Mouse (Mus musculus): ENCODE results near the gene Traf1. TPM values are rescaled to one million over a fixed set of nuclear protein-coding genes. Genes with fewer than 3 reads are reported as not detected.

Traf1 gene
- polyA plus RNA-seq, 1 experiment from 2014 or later: 4.4 TPM

GRCm38 (mm10) chr2:34953547-34954116, 7.9 kb downstream of the Traf1 start:
- Histone ChIP-seq H3K4me3 (ENCODE audit: low read depth, low read length) (no peak overlapping the region), H3K27ac (ENCODE audit: low read depth, low read length) (no peak overlapping the region), H3K4me1 (ENCODE audit: control insufficient read depth, insufficient read depth, low read length) (no peaks in the 10 kb centered on the region), H3K36me3 (ENCODE audit: control insufficient read depth, insufficient read depth, low read length) (no peaks in the 10 kb centered on the region), H3K27me3 (ENCODE audit: control insufficient read depth, insufficient read depth, low read length) (no peaks in the 10 kb centered on the region), H3K9me3 (ENCODE audit: control insufficient read depth, low read length) (no peaks in the 10 kb centered on the region), H3K9ac (replicated peaks; ENCODE audit: low read depth, low read length) (no peak overlapping the region), H3K4me2 (ENCODE audit: low read depth, low read length) (no peak overlapping the region)
- 90% methylated on average over 2 of the region's 2 CpGs for WGBS
- ATAC-seq (ENCODE audit: low read depth): no peak

GRCm38 (mm10) chr2:34953018-34953417, 8.6 kb downstream of the Traf1 start:
- WGBS: 85% methylated on average over 4 of the region's 4 CpGs
- no peaks in the 10 kb centered on the region for H3K4me1 ChIP-seq (ENCODE audit: control insufficient read depth, insufficient read depth, low read length)
- no peak overlapping the region for H3K9ac ChIP-seq (replicated peaks; ENCODE audit: low read depth, low read length)
- no peak overlapping the region for H3K27ac ChIP-seq (ENCODE audit: low read depth, low read length)
- H3K36me3 ChIP-seq (ENCODE audit: control insufficient read depth, insufficient read depth, low read length): no peaks in the 10 kb centered on the region
- no peaks in the 10 kb centered on the region for H3K9me3 ChIP-seq (ENCODE audit: control insufficient read depth, low read length)
- ATAC-seq (ENCODE audit: low read depth): no peak
- no peaks in the 10 kb centered on the region for H3K27me3 ChIP-seq (ENCODE audit: control insufficient read depth, insufficient read depth, low read length)
- H3K4me3 ChIP-seq (ENCODE audit: low read depth, low read length): no peak overlapping the region
- H3K4me2 ChIP-seq (ENCODE audit: low read depth, low read length): no peak overlapping the region

- no peak for ATAC-seq (ENCODE audit: low read depth)
- H3K9ac ChIP-seq (replicated peaks; ENCODE audit: low read depth, low read length): no peak overlapping the region
- no peaks in the 10 kb centered on the region for H3K36me3 ChIP-seq (ENCODE audit: control insufficient read depth, insufficient read depth, low read length)
- no peaks in the 10 kb centered on the region for H3K4me1 ChIP-seq (ENCODE audit: control insufficient read depth, insufficient read depth, low read length)
- H3K27ac ChIP-seq (ENCODE audit: low read depth, low read length): no peak overlapping the region
- H3K4me3 ChIP-seq (ENCODE audit: low read depth, low read length): no peak overlapping the region
- H3K4me2 ChIP-seq (ENCODE audit: low read depth, low read length): no peak overlapping the region
- H3K27me3 ChIP-seq (ENCODE audit: control insufficient read depth, insufficient read depth, low read length): no peaks in the 10 kb centered on the region
- no peaks in the 10 kb centered on the region for H3K9me3 ChIP-seq (ENCODE audit: control insufficient read depth, low read length)
These were observed 10.1 kb downstream of the Traf1 start for GRCm38 (mm10) chr2:34951469-34951868.

DNA sequence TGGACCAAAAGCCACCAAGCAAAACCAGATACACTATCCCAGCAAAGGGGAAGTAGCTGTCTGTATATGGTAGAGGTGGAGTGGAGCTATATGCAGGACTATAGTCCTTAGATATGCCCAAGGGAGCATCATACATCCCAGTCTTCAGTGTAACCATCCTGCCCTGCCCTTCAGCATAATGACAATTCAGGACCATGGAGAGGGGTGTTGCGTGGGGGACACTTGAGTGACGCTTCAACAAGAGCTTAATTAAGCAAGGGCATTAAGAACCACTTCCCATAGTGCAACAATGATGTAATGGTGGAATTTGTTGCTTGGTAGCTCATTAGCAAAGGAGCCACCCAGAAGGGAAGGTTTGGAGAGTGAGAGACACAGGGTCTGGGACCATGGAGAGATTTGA, 12.9 kb downstream of the Traf1 start:
- Histone ChIP-seq H3K4me3 (ENCODE audit: low read depth, low read length) (no peak overlapping the region), H3K4me1 (ENCODE audit: control insufficient read depth, insufficient read depth, low read length) (no peaks in the 10 kb centered on the region), H3K9ac (replicated peaks; ENCODE audit: low read depth, low read length) (no peak overlapping the region), H3K27me3 (ENCODE audit: control insufficient read depth, insufficient read depth, low read length) (no peaks in the 10 kb centered on the region), H3K36me3 (ENCODE audit: control insufficient read depth, insufficient read depth, low read length) (no peaks in the 10 kb centered on the region), H3K4me2 (ENCODE audit: low read depth, low read length) (no peak overlapping the region), H3K27ac (ENCODE audit: low read depth, low read length) (no peak overlapping the region), H3K9me3 (ENCODE audit: control insufficient read depth, low read length) (no peaks in the 10 kb centered on the region)
- WGBS: 52% methylated on average over 2 of the region's 2 CpGs
- no peak for ATAC-seq (ENCODE audit: low read depth)

DNA sequence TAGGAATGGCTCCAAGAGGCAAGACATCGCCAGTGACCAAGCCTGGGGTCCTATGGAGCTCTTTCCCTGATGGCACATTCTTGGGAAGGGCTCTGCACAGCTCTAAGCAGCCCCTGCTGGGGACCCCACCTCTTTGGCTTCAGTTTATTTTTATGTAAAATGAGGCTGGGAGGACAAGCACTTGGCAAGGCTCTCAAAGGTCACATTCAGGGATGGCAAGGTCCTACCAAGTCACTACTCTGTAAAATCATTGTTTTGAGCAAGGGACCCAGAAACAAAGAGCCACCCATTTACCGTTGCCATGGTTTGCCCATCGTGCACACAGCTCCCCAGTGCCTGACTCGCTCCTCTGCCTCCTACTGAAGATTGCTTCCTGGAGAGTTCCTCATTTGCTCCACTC, 15.5 kb downstream of the Traf1 start:
- H3K9ac ChIP-seq (replicated peaks; ENCODE audit: low read depth, low read length): no peak overlapping the region
- H3K4me3 ChIP-seq (ENCODE audit: low read depth, low read length): no peak overlapping the region
- no peak overlapping the region for H3K4me2 ChIP-seq (ENCODE audit: low read depth, low read length)
- ATAC-seq (ENCODE audit: low read depth): no peak
- H3K4me1 ChIP-seq (ENCODE audit: control insufficient read depth, insufficient read depth, low read length): no peaks in the 10 kb centered on the region
- no peaks in the 10 kb centered on the region for H3K27me3 ChIP-seq (ENCODE audit: control insufficient read depth, insufficient read depth, low read length)
- 44% methylated on average over 4 of the region's 4 CpGs for WGBS
- H3K36me3 ChIP-seq (ENCODE audit: control insufficient read depth, insufficient read depth, low read length): no peaks in the 10 kb centered on the region
- H3K9me3 ChIP-seq (ENCODE audit: control insufficient read depth, low read length): no peaks in the 10 kb centered on the region
- H3K27ac ChIP-seq (ENCODE audit: low read depth, low read length): no peak overlapping the region

DNA sequence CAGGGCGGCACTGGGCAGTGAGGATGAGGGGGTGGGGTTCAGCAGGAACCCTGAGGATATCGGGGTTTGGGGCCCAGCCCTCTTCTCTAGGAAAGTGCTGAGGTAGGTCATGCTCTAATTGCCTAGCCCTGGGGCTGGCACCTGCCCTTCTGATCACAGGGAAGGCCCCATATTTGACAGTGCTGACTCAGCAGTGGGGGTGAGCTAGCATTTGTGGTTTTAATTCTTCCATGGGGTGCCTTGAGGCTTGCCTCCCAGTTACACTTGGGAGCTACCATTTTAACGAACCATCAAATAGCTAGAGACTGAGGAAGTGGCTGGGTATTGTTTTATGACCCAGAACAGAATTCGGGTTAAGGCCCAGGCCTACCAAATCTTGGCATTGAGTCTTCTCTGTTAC, 16.0 kb downstream of the Traf1 start:
- Histone ChIP-seq H3K36me3 (ENCODE audit: control insufficient read depth, insufficient read depth, low read length) (no peaks in the 10 kb centered on the region), H3K27me3 (ENCODE audit: control insufficient read depth, insufficient read depth, low read length) (no peaks in the 10 kb centered on the region), H3K9ac (replicated peaks; ENCODE audit: low read depth, low read length) (no peak overlapping the region), H3K4me1 (ENCODE audit: control insufficient read depth, insufficient read depth, low read length) (no peaks in the 10 kb centered on the region), H3K9me3 (ENCODE audit: control insufficient read depth, low read length) (no peaks in the 10 kb centered on the region), H3K4me2 (ENCODE audit: low read depth, low read length) (no peak overlapping the region), H3K27ac (ENCODE audit: low read depth, low read length) (no peak overlapping the region), H3K4me3 (ENCODE audit: low read depth, low read length) (no peak overlapping the region)
- WGBS: 74% methylated on average over 4 of the region's 4 CpGs
- ATAC-seq (ENCODE audit: low read depth): no peak

GRCm38 (mm10) chr2:34944761-34945160, 16.8 kb downstream of the Traf1 start:
- H3K4me3 ChIP-seq (ENCODE audit: low read depth, low read length): no peak overlapping the region
- 41% methylated on average over 8 of the region's 8 CpGs for WGBS
- H3K9me3 ChIP-seq (ENCODE audit: control insufficient read depth, low read length): no peaks in the 10 kb centered on the region
- no peak overlapping the region for H3K27ac ChIP-seq (ENCODE audit: low read depth, low read length)
- H3K36me3 ChIP-seq (ENCODE audit: control insufficient read depth, insufficient read depth, low read length): no peaks in the 10 kb centered on the region
- H3K27me3 ChIP-seq (ENCODE audit: control insufficient read depth, insufficient read depth, low read length): no peaks in the 10 kb centered on the region
- H3K4me1 ChIP-seq (ENCODE audit: control insufficient read depth, insufficient read depth, low read length): no peaks in the 10 kb centered on the region
- no peak for ATAC-seq (ENCODE audit: low read depth)
- no peak overlapping the region for H3K9ac ChIP-seq (replicated peaks; ENCODE audit: low read depth, low read length)
- no peak overlapping the region for H3K4me2 ChIP-seq (ENCODE audit: low read depth, low read length)

GRCm38 (mm10) chr2:34943556-34944120, 17.9 kb downstream of the Traf1 start:
- H3K9me3 ChIP-seq (ENCODE audit: control insufficient read depth, low read length): no peaks in the 10 kb centered on the region
- H3K4me3 ChIP-seq (ENCODE audit: low read depth, low read length): no peak overlapping the region
- H3K9ac ChIP-seq (replicated peaks; ENCODE audit: low read depth, low read length): no peak overlapping the region
- ATAC-seq (ENCODE audit: low read depth): no peak
- WGBS: 86% methylated on average over 13 of the region's 13 CpGs
- H3K27me3 ChIP-seq (ENCODE audit: control insufficient read depth, insufficient read depth, low read length): no peaks in the 10 kb centered on the region
- no peak overlapping the region for H3K27ac ChIP-seq (ENCODE audit: low read depth, low read length)
- H3K4me1 ChIP-seq (ENCODE audit: control insufficient read depth, insufficient read depth, low read length): no peaks in the 10 kb centered on the region
- H3K36me3 ChIP-seq (ENCODE audit: control insufficient read depth, insufficient read depth, low read length): no peaks in the 10 kb centered on the region
- no peak overlapping the region for H3K4me2 ChIP-seq (ENCODE audit: low read depth, low read length)

DNA sequence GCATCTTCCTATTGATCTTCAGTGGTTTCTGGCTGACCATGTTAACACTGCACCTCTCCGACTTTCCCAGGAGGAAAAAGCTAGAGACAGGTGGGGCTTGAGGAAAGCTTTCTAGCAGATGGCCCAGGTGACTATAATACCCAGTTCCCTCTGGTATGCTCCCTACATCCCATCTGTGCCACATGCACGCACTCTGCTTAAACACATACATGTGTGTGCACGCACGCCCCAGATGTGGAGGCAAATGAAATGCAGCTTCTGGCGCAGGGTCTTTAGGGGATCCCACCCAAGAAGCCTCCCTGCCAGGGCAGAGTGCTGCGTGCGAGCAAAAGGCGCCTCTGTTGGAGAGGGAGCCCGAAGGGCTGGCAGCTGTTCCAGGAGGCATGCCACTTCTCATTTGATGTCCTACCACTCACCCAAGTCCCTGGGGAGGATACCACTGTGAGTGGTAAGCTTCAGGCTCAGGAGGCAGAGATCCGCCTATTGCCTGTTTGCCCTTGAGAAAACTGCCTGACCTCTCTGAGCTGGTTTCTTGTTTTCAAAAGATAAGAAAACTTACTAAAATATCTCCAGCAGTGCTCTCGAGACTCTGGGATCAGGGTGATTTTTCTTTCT, 20.4 kb downstream of the Traf1 start:
- Histone ChIP-seq H3K4me1 (ENCODE audit: control insufficient read depth, insufficient read depth, low read length) (0 out of 2 replicates have a peak, but pooled peaks cover 7% of the 10 kb centered on the region), H3K9ac (replicated peaks; ENCODE audit: low read depth, low read length) (no peak overlapping the region), H3K4me3 (ENCODE audit: low read depth, low read length) (no peak overlapping the region), H3K9me3 (ENCODE audit: control insufficient read depth, low read length) (no peaks in the 10 kb centered on the region), H3K27ac (ENCODE audit: low read depth, low read length) (no peak overlapping the region), H3K36me3 (ENCODE audit: control insufficient read depth, insufficient read depth, low read length) (no peaks in the 10 kb centered on the region), H3K4me2 (ENCODE audit: low read depth, low read length) (no peak overlapping the region), H3K27me3 (ENCODE audit: control insufficient read depth, insufficient read depth, low read length) (no peaks in the 10 kb centered on the region)
- WGBS: 72% methylated on average over 11 of the region's 11 CpGs
- no peak for ATAC-seq (ENCODE audit: low read depth)
